Mouse (Mus musculus): ENCODE results near the gene Foxg1. TPM values are rescaled to one million over a fixed set of nuclear protein-coding genes. Genes with fewer than 3 reads are reported as not detected.

Foxg1 gene
- polyA plus RNA-seq, 1 experiment from 2014 or later = not detected

Other genes with a start within 250 kb of the Foxg1 start
- gene Gm43517, start 2.5 kb downstream of the Foxg1 start, polyA plus RNA-seq (2015; fragmentation: Nextera tagmentation; extraction: Ambion mirVana) = not detected in 2 replicates

All from limb, embryonic 13.5 days (tissue).